In genomic region chr7:127477687-127478634, GRCm38 (mm10) we compare ENCODE assay signal across 8 mouse cellular contexts. TPM values are rescaled to one million over a fixed set of nuclear protein-coding genes. Genes with fewer than 3 reads are reported as not detected.
DNase-seq lines count a peak whose midpoint lies in the region; ATAC-seq and TF ChIP-seq lines count a peak whose summit lies in the region.

No protein-coding gene starts in this region.

- TF ChIP-seq POLR2A in ES-Bruce4 (IDR thresholded peaks at IDR 0.05; ENCODE audit: insufficient read depth, low read length): peak; percentile 80

- H3K9me3 ChIP-seq in ES-Bruce4 (replicated peaks; ENCODE audit: control insufficient read depth, insufficient read depth, low read length, poor library complexity, severe bottlenecking): no peaks in the 10 kb centered on the region
- H3K9me3 ChIP-seq in forebrain, embryonic 13.5 days (replicated peaks): no peaks in the 10 kb centered on the region
- no peaks in the 10 kb centered on the region for H3K9me3 ChIP-seq in liver, postnatal 0 days (ENCODE audit: low read length)
- H3K9me3 ChIP-seq in neural tube, embryonic 14.5 days (ENCODE audit: control insufficient read depth, low read length): no peaks in the 10 kb centered on the region

- under 1% methylated on average over 50 of the region's 50 CpGs for WGBS in forebrain, embryonic 13.5 days
- under 1% methylated on average over 50 of the region's 50 CpGs for WGBS in large intestine, adult 2 months
- WGBS in liver, postnatal 0 days (ENCODE audit: insufficient replicate concordance): under 1% methylated on average over 50 of the region's 50 CpGs
- under 1% methylated on average over 50 of the region's 50 CpGs for WGBS in neural tube, embryonic 14.5 days

- peak overlapping the region; percentile 80 for H3K27ac ChIP-seq in ES-Bruce4 (ENCODE audit: insufficient read depth, low read length)
- peak overlapping the region; percentile 93 for H3K27ac ChIP-seq in forebrain, embryonic 13.5 days
- peak overlapping the region; percentile 95 for H3K27ac ChIP-seq in liver, postnatal 0 days (ENCODE audit: low read depth)
- H3K27ac ChIP-seq in neural tube, embryonic 14.5 days (ENCODE audit: low read depth, low read length): peak overlapping the region; percentile 93

- peak; percentile 87 for ATAC-seq in cerebellum, adult (ENCODE audit: insufficient number of reproducible peaks, low FRiP score, low TSS enrichment)
- ATAC-seq in forebrain, embryonic 13.5 days: peak; percentile 93
- ATAC-seq in liver, postnatal 0 days: peak; percentile 87
- ATAC-seq in neural tube, embryonic 14.5 days (ENCODE audit: low read depth): peak; percentile 92

- H3K36me3 ChIP-seq in ES-Bruce4 (ENCODE audit: control insufficient read depth, insufficient read depth, low read length, poor library complexity, severe bottlenecking): peaks cover 30% of the 10 kb centered on the region
- peaks cover 58% of the 10 kb centered on the region for H3K36me3 ChIP-seq in forebrain, embryonic 13.5 days (ENCODE audit: poor library complexity, severe bottlenecking)
- H3K36me3 ChIP-seq in liver, postnatal 0 days (replicated peaks; ENCODE audit: insufficient read depth, low read length): peaks cover 54% of the 10 kb centered on the region
- H3K36me3 ChIP-seq in neural tube, embryonic 14.5 days (ENCODE audit: control insufficient read depth, insufficient read depth, low read length): peaks cover 36% of the 10 kb centered on the region

- peak overlapping the region; percentile 97 for H3K4me3 ChIP-seq in ES-Bruce4 (ENCODE audit: low read depth, low read length)
- H3K4me3 ChIP-seq in forebrain, embryonic 13.5 days: peak overlapping the region; percentile 99
- peak overlapping the region; percentile 97 for H3K4me3 ChIP-seq in liver, postnatal 0 days (ENCODE audit: low read depth, low read length)
- peak overlapping the region; percentile 96 for H3K4me3 ChIP-seq in neural tube, embryonic 14.5 days (ENCODE audit: low read depth, low read length)

- peak overlapping the region; percentile 92 for H3K9ac ChIP-seq in ES-Bruce4 (ENCODE audit: low read depth, poor library complexity, severe bottlenecking)
- peak overlapping the region; percentile 97 for H3K9ac ChIP-seq in forebrain, embryonic 13.5 days
- H3K9ac ChIP-seq in liver, postnatal 0 days (replicated peaks): peak overlapping the region; percentile 96
- peak overlapping the region; percentile 95 for H3K9ac ChIP-seq in neural tube, embryonic 14.5 days (replicated peaks; ENCODE audit: low read depth, low read length)

- peaks cover 3% of the 10 kb centered on the region for H3K4me1 ChIP-seq in ES-Bruce4 (ENCODE audit: control insufficient read depth, insufficient read depth, low read length)
- peaks cover 32% of the 10 kb centered on the region for H3K4me1 ChIP-seq in forebrain, embryonic 13.5 days
- peaks cover 26% of the 10 kb centered on the region for H3K4me1 ChIP-seq in liver, postnatal 0 days (ENCODE audit: insufficient read depth)
- H3K4me1 ChIP-seq in neural tube, embryonic 14.5 days (ENCODE audit: control insufficient read depth, insufficient read depth, low read length): peaks cover 21% of the 10 kb centered on the region

- peak overlapping the region; percentile 100 for H3K4me2 ChIP-seq in forebrain, embryonic 13.5 days
- H3K4me2 ChIP-seq in liver, postnatal 0 days (ENCODE audit: low read depth, low read length): peak overlapping the region; percentile 78
- H3K4me2 ChIP-seq in neural tube, embryonic 14.5 days (ENCODE audit: low read depth, low read length): peak overlapping the region; percentile 98

- no peaks in the 10 kb centered on the region for H3K27me3 ChIP-seq in ES-Bruce4 (ENCODE audit: control insufficient read depth, insufficient read depth, low read length, poor library complexity, severe bottlenecking)
- no peaks in the 10 kb centered on the region for H3K27me3 ChIP-seq in forebrain, embryonic 13.5 days
- no peaks in the 10 kb centered on the region for H3K27me3 ChIP-seq in liver, postnatal 0 days (ENCODE audit: insufficient read depth, low read length)
- no peaks in the 10 kb centered on the region for H3K27me3 ChIP-seq in neural tube, embryonic 14.5 days (ENCODE audit: control insufficient read depth, insufficient read depth, low read length)

- TF ChIP-seq EP300 in ES-Bruce4 (IDR thresholded peaks at IDR 0.05; ENCODE audit: insufficient read depth, low read depth, low read length): 0 out of 2 replicates have a peak, but pooled peaks have one; percentile 34
- peak; percentile 76 for TF ChIP-seq EP300 in liver, postnatal 0 days (IDR thresholded peaks at IDR 0.05; ENCODE audit: low read depth)

- intact Hi-C loops in heart, postnatal 10 days (cut with DNase I): no loop called here

- DNase-seq in heart, postnatal 10 days: peak; percentile 99
- DNase-seq in large intestine, adult 2 months (ENCODE audit: low read depth, low spot score): peak; percentile 100
- DNase-seq in liver, postnatal 0 days: peak; percentile 99
- DNase-seq in testis, postnatal 10 days (ENCODE audit: low spot score): peak; percentile 99

- no peak for TF ChIP-seq CTCF in ES-Bruce4 (IDR thresholded peaks at IDR 0.05; ENCODE audit: low read depth, low read length)
- peak; percentile 33 for TF ChIP-seq CTCF in liver, postnatal 0 days (IDR thresholded peaks at IDR 0.05; ENCODE audit: low read depth)

RNA-seq across cellular contexts. Expression of gene Fbrs, which starts 1.0 kb away (rescaled TPM):
- 21.8 and 25.3 TPM in 2 replicates for polyA plus RNA-seq in ES-Bruce4 (2011; ENCODE audit: insufficient read depth, insufficient read length, low read depth, missing spikeins)
- polyA plus RNA-seq in forebrain, embryonic 13.5 days (2015; fragmentation: Nextera tagmentation; extraction: Ambion mirVana): 11.2 and 11.9 TPM in 2 replicates
- 10 to 100 TPM; 41.6 to 42.1 TPM for total RNA-seq in heart, postnatal 10 days (2021)
- 21.0 and 26.6 TPM in 2 replicates for polyA plus RNA-seq in large intestine, adult 2 months (2012; rRNA removed)
- 4.7 TPM in 2 replicates for polyA plus RNA-seq in liver, postnatal 0 days (2015; fragmentation: Nextera tagmentation; extraction: Ambion mirVana)
- polyA plus RNA-seq in neural tube, embryonic 14.5 days (2014; fragmentation: Nextera tagmentation; extraction: Ambion mirVana): 15.5 TPM in 2 replicates

RNA-seq across cellular contexts. Expression of gene Prr14, which starts 18.6 kb away (rescaled TPM):
- 45.3 and 48.0 TPM in 2 replicates for polyA plus RNA-seq in ES-Bruce4 (2011; ENCODE audit: insufficient read depth, insufficient read length, low read depth, missing spikeins)
- polyA plus RNA-seq in forebrain, embryonic 13.5 days (2015; fragmentation: Nextera tagmentation; extraction: Ambion mirVana): 49.6 and 51.0 TPM in 2 replicates
- total RNA-seq in heart, postnatal 10 days (2021): 10 to 100 TPM; 27.1 to 27.4 TPM
- 59.8 and 93.6 TPM in 2 replicates for polyA plus RNA-seq in large intestine, adult 2 months (2012; rRNA removed)
- polyA plus RNA-seq in liver, postnatal 0 days (2015; fragmentation: Nextera tagmentation; extraction: Ambion mirVana): 16.0 and 17.6 TPM in 2 replicates
- polyA plus RNA-seq in neural tube, embryonic 14.5 days (2014; fragmentation: Nextera tagmentation; extraction: Ambion mirVana): 35.8 and 38.8 TPM in 2 replicates

RNA-seq across cellular contexts. Expression of gene Zfp689, which starts 29.0 kb away (rescaled TPM):
- polyA plus RNA-seq in ES-Bruce4 (2011; ENCODE audit: insufficient read depth, insufficient read length, low read depth, missing spikeins): 2.7 and 2.8 TPM in 2 replicates
- 16.6 and 17.4 TPM in 2 replicates for polyA plus RNA-seq in forebrain, embryonic 13.5 days (2015; fragmentation: Nextera tagmentation; extraction: Ambion mirVana)
- 1 to 10 TPM; 2.7 to 3.0 TPM for total RNA-seq in heart, postnatal 10 days (2021)
- 2.1 and 2.5 TPM in 2 replicates for polyA plus RNA-seq in large intestine, adult 2 months (2012; rRNA removed)
- polyA plus RNA-seq in liver, postnatal 0 days (2015; fragmentation: Nextera tagmentation; extraction: Ambion mirVana): 1.4 and 1.5 TPM in 2 replicates
- polyA plus RNA-seq in neural tube, embryonic 14.5 days (2014; fragmentation: Nextera tagmentation; extraction: Ambion mirVana): 16.1 and 18.2 TPM in 2 replicates

RNA-seq across cellular contexts. Expression of gene Srcap, which starts 33.8 kb away (rescaled TPM):
- 106 and 114 TPM in 2 replicates for polyA plus RNA-seq in ES-Bruce4 (2011; ENCODE audit: insufficient read depth, insufficient read length, low read depth, missing spikeins)
- 50.3 and 55.2 TPM in 2 replicates for polyA plus RNA-seq in forebrain, embryonic 13.5 days (2015; fragmentation: Nextera tagmentation; extraction: Ambion mirVana)
- 10 to 100 TPM; 67.8 to 74.8 TPM for total RNA-seq in heart, postnatal 10 days (2021)
- polyA plus RNA-seq in large intestine, adult 2 months (2012; rRNA removed): 6.7 and 14.4 TPM in 2 replicates
- 6.7 and 7.7 TPM in 2 replicates for polyA plus RNA-seq in liver, postnatal 0 days (2015; fragmentation: Nextera tagmentation; extraction: Ambion mirVana)
- 53.0 and 66.7 TPM in 2 replicates for polyA plus RNA-seq in neural tube, embryonic 14.5 days (2014; fragmentation: Nextera tagmentation; extraction: Ambion mirVana)

RNA-seq across cellular contexts. Expression of gene Gm42715, which starts 41.4 kb away (rescaled TPM):
- polyA plus RNA-seq in ES-Bruce4 (2011; ENCODE audit: insufficient read depth, insufficient read length, low read depth, missing spikeins): 13.0 and 13.6 TPM in 2 replicates
- 19.5 and 21.2 TPM in 2 replicates for polyA plus RNA-seq in forebrain, embryonic 13.5 days (2015; fragmentation: Nextera tagmentation; extraction: Ambion mirVana)
- total RNA-seq in heart, postnatal 10 days (2021): 10 to 100 TPM; 14.1 to 14.3 TPM
- polyA plus RNA-seq in large intestine, adult 2 months (2012; rRNA removed): 12.6 and 14.7 TPM in 2 replicates
- polyA plus RNA-seq in liver, postnatal 0 days (2015; fragmentation: Nextera tagmentation; extraction: Ambion mirVana): 3.6 and 4.1 TPM in 2 replicates
- 18.3 and 19.7 TPM in 2 replicates for polyA plus RNA-seq in neural tube, embryonic 14.5 days (2014; fragmentation: Nextera tagmentation; extraction: Ambion mirVana)

Comparison
In these comparisons a context has a peak if more than half of its experiments do, and no peak if none do; other contexts are left out.
1. Peak in every context shown above with its lines: DNase-seq, ATAC-seq, H3K4me3 ChIP-seq and H3K27ac ChIP-seq.